Mouse (Mus musculus) kidney, adult 2 months (tissue): ENCODE results near the gene Capzb. TPM values are rescaled to one million over a fixed set of nuclear protein-coding genes. Genes with fewer than 3 reads are reported as not detected.

Source experiments
- DNase-seq: peaks from one replicate; pipeline ENCODE4 v3.0.0; 2021
- H3K27ac ChIP-seq: fragments of 200-500 bp; 2 replicates; pipeline ENCODE4 v1.5.1; 2012; ENCODE audit warnings: low read depth, low read length, control low read depth, inconsistent platforms; ENCODE audit not compliant: insufficient read depth
- H3K27me3 ChIP-seq: fragments of 200-500 bp; replicated peaks from 2 replicates; pipeline ENCODE4 v1.6.1; 2012; ENCODE audit warnings: mild to moderate bottlenecking, moderate library complexity, low read length, inconsistent platforms; ENCODE audit not compliant: control insufficient read depth, insufficient read depth
- H3K36me3 ChIP-seq: fragments of 200-500 bp; 2 replicates; pipeline ENCODE4 v1.6.1; 2012; ENCODE audit warnings: mild to moderate bottlenecking, moderate library complexity, low read length, inconsistent platforms; ENCODE audit not compliant: control insufficient read depth, insufficient read depth
- H3K4me1 ChIP-seq: fragments of 200-500 bp; 2 replicates; pipeline ENCODE4 v1.6.1; 2011; ENCODE audit warnings: low read length; ENCODE audit not compliant: control insufficient read depth, insufficient read depth
- H3K4me3 ChIP-seq: fragments of 200-500 bp; 2 replicates; pipeline ENCODE4 v1.5.1; 2011; ENCODE audit warnings: mild to moderate bottlenecking, low read depth, low read length, control low read depth; ENCODE audit not compliant: insufficient read depth
- CTCF ChIP-seq: fragments of 200-500 bp; conservative IDR thresholded peaks from 2 replicates; pipeline ENCODE4 v1.5.1; 2011; ENCODE audit warnings: low read depth, mild to moderate bottlenecking, control low read depth, low read length, moderate library complexity, mixed read lengths; ENCODE audit not compliant: insufficient read depth, insufficient read length
- POLR2A ChIP-seq: fragments of 200-500 bp; IDR thresholded peaks from one replicate; pipeline ENCODE4 v1.6.1; 2011; ENCODE audit warnings: low read depth, low read length, control low read depth
- WGBS: fragments of 180-500 bp; shearing (Covaris S2); methylation state at CpG from one replicate; pipeline ENCODE4 v1.1.7; 2018; 5-methylcytosine and 5-hydroxymethylcytosine counted together
- polyA plus RNA-seq: library from polyadenylated mRNA; depleted of rRNA; stranded (reverse); fragments of >200 nt; gene quantifications from 2 replicates; pipeline ENCODE4 v1.2.3, GENCODE M21; 2012

Capzb gene
- polyA plus RNA-seq, 1 experiment: 134 TPM

DNA sequence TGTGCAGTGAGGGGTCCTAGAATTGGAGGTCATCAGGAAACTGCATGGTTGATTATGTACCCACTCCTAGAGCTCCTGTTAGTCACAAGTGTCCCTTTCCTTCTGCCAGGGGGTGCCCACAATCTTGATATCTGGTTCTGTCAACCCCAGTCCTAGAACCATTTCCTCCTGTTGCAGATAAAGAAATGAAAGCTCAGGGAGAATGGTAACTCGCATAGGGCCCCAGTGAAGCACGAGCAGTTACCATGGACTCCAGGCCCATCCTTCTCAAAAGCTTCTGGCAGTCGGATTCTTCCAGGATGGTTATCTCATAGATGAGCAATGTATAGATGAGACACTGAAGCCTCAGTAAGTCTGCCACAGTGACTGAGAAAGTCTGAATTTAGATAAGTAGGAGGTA, 8.2 kb downstream of the Capzb start:
- no peaks in the 10 kb centered on the region for H3K27me3 ChIP-seq
- H3K4me3 ChIP-seq: no peak overlapping the region
- 80% methylated on average over 3 of the region's 3 CpGs for WGBS
- peaks cover 29% of the 10 kb centered on the region for H3K4me1 ChIP-seq
- H3K27ac ChIP-seq: no peak overlapping the region
- TF ChIP-seq CTCF: no peak
- TF ChIP-seq POLR2A: no peak
- H3K36me3 ChIP-seq: no peaks in the 10 kb centered on the region
- DNase-seq: no peak

DNA sequence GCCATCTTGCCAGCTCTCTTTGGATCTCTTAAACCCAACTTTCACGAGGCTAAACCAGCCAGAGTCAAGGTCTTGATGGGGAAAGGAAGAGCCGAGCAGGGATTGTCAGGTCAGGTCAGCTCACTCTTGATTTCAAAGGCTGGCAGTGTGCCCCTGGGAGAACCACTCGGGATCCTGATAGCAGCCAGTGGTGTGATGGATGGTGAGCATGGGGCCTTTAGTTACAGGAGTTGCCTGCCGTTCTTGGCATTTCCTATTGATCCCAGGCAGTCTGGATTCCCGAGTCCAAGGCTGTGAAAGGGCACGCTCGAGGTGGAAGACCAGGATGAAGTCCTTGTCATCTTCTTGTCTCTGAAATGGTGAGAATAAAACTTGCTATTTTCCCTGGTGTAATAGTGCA, 9.9 kb downstream of the Capzb start:
- TF ChIP-seq POLR2A (no peak), CTCF (no peak)
- Histone ChIP-seq H3K27ac (peak overlapping the region; percentile 8; the same call in 1 of the 2 replicates), H3K36me3 (no peaks in the 10 kb centered on the region), H3K27me3 (no peaks in the 10 kb centered on the region), H3K4me3 (no peak overlapping the region), H3K4me1 (peaks cover 17% of the 10 kb centered on the region)
- WGBS: 36% methylated on average over 7 of the region's 7 CpGs
- DNase-seq: peak; percentile 43

DNA sequence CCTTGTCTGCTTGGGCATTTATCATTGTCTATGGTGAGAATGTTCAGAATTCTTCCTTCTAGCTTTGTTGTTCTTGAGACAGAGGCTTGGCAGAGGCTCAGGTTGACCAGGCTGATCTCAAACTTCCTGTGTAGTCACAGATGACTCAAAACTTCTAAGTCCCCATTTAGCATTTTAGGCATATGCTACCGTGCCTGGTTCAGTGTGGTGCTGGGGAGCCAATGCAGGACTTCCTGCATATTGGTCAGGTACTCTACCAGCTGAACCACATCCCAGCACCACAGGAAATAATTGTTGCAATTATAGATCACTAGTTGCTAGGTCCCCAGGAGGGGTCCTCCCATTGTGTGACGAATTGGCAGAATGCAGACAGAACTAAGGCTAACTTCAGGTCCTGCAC, 10.7 kb downstream of the Capzb start:
- 68% methylated on average over 2 of the region's 2 CpGs for WGBS
- Histone ChIP-seq H3K27ac (no peak overlapping the region), H3K36me3 (no peaks in the 10 kb centered on the region), H3K27me3 (no peaks in the 10 kb centered on the region), H3K4me3 (no peak overlapping the region), H3K4me1 (peaks cover 17% of the 10 kb centered on the region)
- DNase-seq: peak; percentile 60
- no peak for TF ChIP-seq POLR2A
- no peak for TF ChIP-seq CTCF

DNA sequence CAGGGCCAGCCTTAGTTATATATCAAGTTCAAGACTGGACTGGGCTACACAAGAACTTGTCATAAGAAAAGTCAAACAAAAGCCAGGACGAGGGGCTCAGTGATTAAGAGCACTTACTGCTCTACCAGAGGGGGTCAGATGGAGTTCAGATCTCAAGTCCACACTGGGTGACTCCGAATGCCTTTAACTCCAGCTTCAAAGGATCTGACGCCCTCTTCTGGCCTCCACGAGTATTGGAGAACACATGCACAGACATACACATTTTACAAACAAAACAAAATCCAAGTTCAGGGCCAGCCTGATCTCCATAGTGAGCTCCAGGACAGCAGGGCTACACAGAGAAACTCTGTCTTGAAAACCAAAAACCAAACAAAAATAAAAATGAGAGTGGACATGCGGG, 13.1 kb downstream of the Capzb start:
- 51% methylated on average over 5 of the region's 5 CpGs for WGBS
- H3K36me3 ChIP-seq: no peaks in the 10 kb centered on the region
- H3K4me1 ChIP-seq: peaks cover 26% of the 10 kb centered on the region
- DNase-seq: no peak
- no peak overlapping the region for H3K4me3 ChIP-seq
- TF ChIP-seq CTCF (peak; percentile 53), POLR2A (no peak)
- H3K27me3 ChIP-seq: no peaks in the 10 kb centered on the region
- H3K27ac ChIP-seq: no peak overlapping the region

DNA sequence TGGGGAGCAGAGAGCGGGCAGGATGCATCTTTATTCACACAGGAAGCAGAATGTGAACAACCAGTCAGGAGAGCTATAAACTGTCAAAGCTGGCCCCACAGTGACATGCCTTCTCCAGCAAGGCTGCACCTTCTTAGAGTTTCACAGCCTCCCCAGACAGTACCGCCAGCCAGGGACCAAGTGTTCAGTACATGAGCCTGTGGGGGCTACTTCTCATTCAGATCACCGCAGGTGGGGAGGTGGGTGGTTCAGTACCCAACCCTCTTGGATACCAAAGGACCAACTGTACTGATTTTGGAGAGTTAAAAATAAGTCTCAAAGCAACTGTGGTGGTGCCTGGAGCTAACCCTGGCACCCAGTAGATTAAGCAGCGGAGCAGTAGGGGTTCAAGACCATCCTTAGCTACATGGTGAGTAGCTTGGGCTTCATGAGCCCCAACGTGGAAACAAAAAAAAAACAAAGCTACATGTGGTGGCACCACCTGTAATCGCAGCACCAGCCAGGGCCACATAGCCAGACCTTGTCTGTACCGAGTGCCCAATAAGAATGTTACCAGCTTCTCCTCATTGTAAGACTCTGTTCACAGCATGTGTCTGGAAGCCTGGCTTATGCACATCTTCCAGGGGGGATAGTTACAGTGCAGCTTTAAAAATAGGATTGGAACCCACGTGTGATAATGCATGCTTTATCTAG, 13.8 kb downstream of the Capzb start:
- TF ChIP-seq POLR2A: no peak
- TF ChIP-seq CTCF: no peak
- H3K4me1 ChIP-seq: peaks cover 26% of the 10 kb centered on the region
- H3K36me3 ChIP-seq: no peaks in the 10 kb centered on the region
- no peak overlapping the region for H3K27ac ChIP-seq
- H3K4me3 ChIP-seq: no peak overlapping the region
- no peaks in the 10 kb centered on the region for H3K27me3 ChIP-seq
- DNase-seq: no peak
- WGBS: 83% methylated on average over 8 of the region's 8 CpGs

DNA sequence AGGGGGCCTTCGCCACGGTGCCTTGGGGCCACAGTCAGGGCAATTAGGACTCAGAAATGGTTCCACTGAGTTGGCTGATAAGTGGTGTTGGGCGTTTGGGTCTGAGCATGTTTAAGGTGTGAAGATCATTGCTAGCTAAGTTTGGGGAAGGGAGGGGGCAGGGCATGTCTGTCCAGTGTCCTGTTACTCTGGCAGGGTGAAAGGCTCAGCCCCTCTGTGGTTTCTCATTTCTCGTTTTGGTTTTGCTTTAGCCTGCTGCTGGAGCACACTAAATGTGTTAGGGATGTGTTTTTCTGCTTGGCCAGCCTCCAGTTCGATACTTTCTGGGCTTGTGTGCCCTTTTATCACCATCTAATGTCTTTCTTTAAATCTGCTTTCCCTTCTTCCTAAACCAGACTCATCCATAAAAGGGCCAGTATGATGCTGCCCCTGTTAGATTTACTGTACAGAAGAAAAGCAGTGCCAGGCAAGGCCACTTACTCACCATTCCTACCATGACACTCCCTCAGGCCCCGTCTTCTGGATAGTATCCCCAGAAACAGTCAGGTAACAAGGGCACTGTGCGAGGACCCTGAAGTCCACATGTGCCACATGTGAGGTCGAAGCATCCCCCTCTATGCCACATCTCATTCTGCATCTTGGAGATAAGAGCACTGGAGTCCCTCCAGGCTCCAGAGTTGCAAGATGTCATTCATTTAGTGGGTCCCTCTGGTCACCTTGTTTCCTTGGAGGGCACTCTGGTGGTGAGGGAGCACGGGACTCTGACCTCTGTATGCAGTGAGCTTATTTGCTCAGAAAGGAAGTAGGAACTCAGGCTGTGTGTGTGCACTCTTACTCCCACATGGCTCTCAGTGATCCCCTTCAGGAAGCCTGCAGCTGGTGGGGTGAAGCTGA, 15.8 kb downstream of the Capzb start:
- Histone ChIP-seq H3K4me1 (peaks cover 40% of the 10 kb centered on the region), H3K27me3 (no peaks in the 10 kb centered on the region), H3K36me3 (no peaks in the 10 kb centered on the region), H3K27ac (peak overlapping the region; percentile 14), H3K4me3 (no peak overlapping the region)
- TF ChIP-seq CTCF (no peak), POLR2A (no peak)
- no peak for DNase-seq
- 38% methylated on average over 9 of the region's 9 CpGs for WGBS

DNA sequence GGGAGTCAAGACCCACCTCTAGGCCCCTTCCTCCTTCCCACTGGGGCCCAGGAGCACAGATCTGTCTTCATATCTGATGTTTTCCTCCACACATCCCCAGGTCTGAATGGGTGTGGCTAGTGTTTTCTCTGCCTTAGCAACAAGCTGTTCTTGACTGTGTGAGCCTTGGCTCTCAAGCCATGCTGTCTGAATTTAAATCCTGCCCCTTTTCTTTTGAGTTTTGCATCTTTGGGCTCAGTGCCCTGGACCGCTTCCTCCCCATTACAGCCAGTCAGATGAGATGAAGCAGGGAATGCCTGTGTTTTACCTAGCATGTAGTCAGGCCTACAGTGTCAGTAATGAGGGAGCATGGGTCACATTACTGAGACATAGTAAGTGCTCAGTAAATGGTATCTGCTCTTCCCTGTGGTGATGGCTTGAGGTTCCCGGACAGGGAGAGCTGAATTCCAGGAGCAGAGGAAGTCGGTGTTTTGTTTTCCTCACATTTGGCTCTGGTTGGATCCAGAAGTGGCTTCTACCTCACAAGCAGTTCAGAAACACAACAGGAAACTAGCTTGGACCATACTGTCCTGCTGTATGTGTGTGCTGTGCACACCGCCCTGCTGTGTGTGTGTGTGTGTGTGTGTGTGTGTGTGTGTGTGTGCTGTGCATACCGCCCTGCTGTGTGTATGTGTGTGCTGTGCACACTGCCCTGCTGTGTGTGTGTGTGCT, 16.6 kb downstream of the Capzb start:
- DNase-seq: peak; percentile 44
- no peak overlapping the region for H3K4me3 ChIP-seq
- 58% methylated on average over 5 of the region's 5 CpGs for WGBS
- peak overlapping the region; percentile 14 for H3K27ac ChIP-seq
- H3K36me3 ChIP-seq: no peaks in the 10 kb centered on the region
- TF ChIP-seq POLR2A (no peak), CTCF (no peak)
- H3K27me3 ChIP-seq: no peaks in the 10 kb centered on the region
- H3K4me1 ChIP-seq: peaks cover 42% of the 10 kb centered on the region
